Mouse (Mus musculus) hindbrain, embryonic 14.5 days (tissue): ENCODE data around the gene Alg5. TPM values are rescaled to one million over a fixed set of nuclear protein-coding genes. Genes with fewer than 3 reads are reported as not detected.
A peak's percentile ranks its signal among the peaks of the same experiment; 100 is the strongest.
"Not testable (repeated sequence)": the region's sequence is repeated elsewhere in the genome, so short reads cannot be mapped to it uniquely, and the experiment has no call there.

ENCODE experiments used
- ATAC-seq: fragments of 200-750 bp; cut with Nextera tagmentation; 2 replicates; pipeline ENCODE4 v1.8.0; 2017; ENCODE audit warnings: moderate number of reproducible peaks, mild to moderate bottlenecking, moderate TSS enrichment, moderate library complexity; ENCODE audit not compliant: low FRiP score
- DNase-seq: peaks from one replicate; pipeline ENCODE4 v3.0.0-alpha.2; 2015; ENCODE audit warnings: low spot score
- H3K27ac ChIP-seq: fragments of 300-500 bp; sonication (generic); 2 replicates; pipeline ENCODE4 v1.5.1; 2014; ENCODE audit warnings: mild to moderate bottlenecking, moderate library complexity
- H3K27me3 ChIP-seq: fragments of 300-500 bp; sonication (generic); 2 replicates; pipeline ENCODE4 v1.6.1; 2014; ENCODE audit warnings: mild to moderate bottlenecking, low read length, mixed read lengths; ENCODE audit not compliant: control insufficient read depth, insufficient read depth
- H3K36me3 ChIP-seq: fragments of 300-500 bp; sonication (generic); replicated peaks from 2 replicates; pipeline ENCODE4 v1.6.1; 2014; ENCODE audit not compliant: control insufficient read depth, insufficient read depth
- H3K4me1 ChIP-seq: fragments of 300-500 bp; sonication (generic); replicated peaks from 2 replicates; pipeline ENCODE4 v1.6.1; 2014; ENCODE audit warnings: antibody characterized with exemption, low read length, mixed read lengths; ENCODE audit not compliant: control insufficient read depth, insufficient read depth
- H3K4me2 ChIP-seq: fragments of 300-500 bp; sonication (generic); replicated peaks from 2 replicates; pipeline ENCODE4 v1.6.1; 2014; ENCODE audit warnings: mild to moderate bottlenecking, moderate library complexity
- H3K4me3 ChIP-seq: fragments of 300-500 bp; sonication (generic); replicated peaks from 2 replicates; pipeline ENCODE4 v1.5.1; 2014; ENCODE audit warnings: mild to moderate bottlenecking, low read length
- H3K9ac ChIP-seq: fragments of 300-500 bp; sonication (generic); 2 replicates; pipeline ENCODE4 v1.6.1; 2014
- H3K9me3 ChIP-seq: fragments of 300-500 bp; sonication (generic); 2 replicates; pipeline ENCODE4 v1.6.1; 2016; ENCODE audit warnings: low read length; ENCODE audit not compliant: control insufficient read depth
- WGBS: fragments of 180-500 bp; shearing (Covaris S2); extraction: QIAGEN DNeasy Blood & Tissue Kit; methylation state at CpG from one replicate; pipeline ENCODE4 v1.1.7; 2014; 5-methylcytosine and 5-hydroxymethylcytosine counted together
- polyA plus RNA-seq: library from polyadenylated mRNA; unstranded; fragments of >200 nt; fragmentation: Nextera tagmentation; extraction: Ambion mirVana; gene quantifications from 2 replicates; pipeline ENCODE4 v1.2.1, GENCODE M21; 2014

Alg5 gene
- 49.8 and 52.3 TPM in 2 replicates for polyA plus RNA-seq

DNA sequence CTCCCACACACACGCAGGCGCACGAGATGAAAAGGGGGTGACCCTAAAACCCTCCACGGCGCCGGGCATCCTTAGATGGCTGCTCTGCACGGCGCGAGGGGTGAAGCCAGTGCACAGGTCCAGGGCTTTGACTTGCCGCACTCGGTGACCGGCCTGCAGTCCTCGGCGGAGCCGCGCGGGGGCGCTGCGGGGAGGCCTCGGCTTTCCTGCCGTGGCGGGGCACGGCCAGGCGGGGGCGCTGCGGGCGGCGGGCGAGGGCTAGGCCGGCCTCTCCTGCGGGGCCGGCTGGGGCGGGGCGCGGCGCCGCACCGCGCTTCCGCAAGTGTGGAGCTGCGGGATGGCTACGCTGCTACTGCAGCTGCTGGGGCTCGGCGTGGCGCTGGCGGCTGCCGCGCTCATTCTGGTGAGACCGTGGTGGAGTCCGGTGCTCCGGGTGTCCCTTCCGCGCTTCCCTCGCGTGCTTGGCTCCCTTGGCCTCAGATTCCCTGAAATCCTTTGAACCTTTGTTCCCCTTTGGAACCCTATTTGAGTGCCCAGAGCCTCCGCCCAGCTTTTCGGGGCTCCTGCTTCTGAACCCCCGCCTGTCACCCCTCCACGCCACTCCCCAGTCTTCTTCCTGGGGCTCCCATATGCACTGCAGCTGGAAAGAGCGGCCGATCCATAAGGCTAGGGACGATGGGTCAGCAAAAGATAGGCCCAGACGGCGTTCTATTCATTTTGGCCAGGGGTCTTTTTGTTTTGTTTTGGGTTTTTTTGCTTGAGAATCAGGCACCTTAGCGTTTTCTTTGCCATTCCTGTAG lies at the start of gene Alg5, which contains the start of gene Exosc8:
Gene Alg5 (plus strand): TSS at position 293 of the 800 bp plus-strand sequence.
Gene Exosc8 (minus strand): TSS at position 147 of the 800 bp plus-strand sequence.
- H3K4me2 ChIP-seq, result peak within 1 kb of the TSS; percentile 68
- peak; percentile 87 for DNase-seq
- 0% methylated on average over 61 of the region's 65 CpGs for WGBS

DNA sequence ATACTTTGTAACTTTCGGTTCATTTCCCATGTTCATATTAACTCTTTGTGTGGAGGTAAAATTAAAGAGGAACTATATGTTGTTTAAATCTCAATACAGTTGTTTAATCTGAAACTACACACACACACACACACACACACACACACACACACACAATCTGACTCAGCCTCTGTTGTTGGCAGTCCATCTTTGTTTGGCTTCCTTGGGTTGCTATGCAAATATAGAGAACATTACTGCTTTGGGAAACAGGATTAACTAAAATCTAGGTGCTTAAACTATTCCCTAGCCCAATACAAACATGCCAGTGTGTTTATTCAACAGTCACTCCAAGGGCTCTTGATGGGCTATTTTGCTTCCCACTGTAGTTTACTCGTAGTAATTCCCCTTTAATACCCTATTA lies 48.1 kb upstream of the Alg5 start:
- Histone ChIP-seq H3K36me3 (no peaks in the 10 kb centered on the region), H3K9ac (no peak overlapping the region), H3K4me1 (no peaks in the 10 kb centered on the region), H3K27ac (no peak overlapping the region), H3K4me2 (no peak overlapping the region), H3K4me3 (no peak overlapping the region), H3K27me3 (no peaks in the 10 kb centered on the region), H3K9me3 (no peaks in the 10 kb centered on the region)
- WGBS, result 81% methylated on average over 2 of the region's 2 CpGs
- ATAC-seq (no peak), DNase-seq (no peak)

More for the DNA sequence above, at the start of gene Alg5, which contains the start of gene Exosc8:
- peak within 1 kb of the TSS; percentile 98 for H3K27ac ChIP-seq
- peak within 1 kb of the TSS; percentile 98 for H3K9ac ChIP-seq
- H3K27me3 ChIP-seq, result no peaks in the 10 kb centered on the region
- H3K4me3 ChIP-seq, result peak within 1 kb of the TSS; percentile 86
- H3K4me1 ChIP-seq, result peaks cover 5% of the 10 kb centered on the region; the same call in 1 of the 2 replicates
- no peaks in the 10 kb centered on the region for H3K9me3 ChIP-seq
- peak; percentile 95 for ATAC-seq
- peaks cover 37% of the 10 kb centered on the region for H3K36me3 ChIP-seq

DNA sequence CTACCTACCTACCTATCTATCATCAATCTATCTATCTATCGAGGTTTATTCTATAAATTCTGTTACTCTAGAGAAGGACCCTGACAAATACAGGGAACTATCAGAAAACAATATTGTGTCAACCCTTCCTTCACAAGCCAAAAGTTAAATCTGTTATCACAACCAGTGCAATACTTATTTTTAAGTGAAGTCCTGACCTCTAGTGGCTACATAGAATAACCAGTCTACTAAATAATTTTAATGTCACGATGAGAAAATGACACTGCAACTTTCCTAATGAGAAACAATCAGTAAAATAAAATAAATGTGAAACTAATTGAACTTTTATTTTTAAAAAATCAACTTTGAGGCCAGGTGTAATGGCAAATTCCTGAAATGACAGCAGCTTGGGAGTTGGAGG lies 46.2 kb upstream of the Alg5 start:
- ATAC-seq, result no peak
- 55% methylated on average over 2 of the region's 2 CpGs for WGBS
- no peak overlapping the region for H3K27ac ChIP-seq
- H3K4me1 ChIP-seq, result no peaks in the 10 kb centered on the region
- DNase-seq, result peak; percentile 52
- no peaks in the 10 kb centered on the region for H3K36me3 ChIP-seq
- H3K9ac ChIP-seq, result no peak overlapping the region
- H3K4me3 ChIP-seq, result no peak overlapping the region
- no peaks in the 10 kb centered on the region for H3K9me3 ChIP-seq
- no peak overlapping the region for H3K4me2 ChIP-seq
- H3K27me3 ChIP-seq, result no peaks in the 10 kb centered on the region

DNA sequence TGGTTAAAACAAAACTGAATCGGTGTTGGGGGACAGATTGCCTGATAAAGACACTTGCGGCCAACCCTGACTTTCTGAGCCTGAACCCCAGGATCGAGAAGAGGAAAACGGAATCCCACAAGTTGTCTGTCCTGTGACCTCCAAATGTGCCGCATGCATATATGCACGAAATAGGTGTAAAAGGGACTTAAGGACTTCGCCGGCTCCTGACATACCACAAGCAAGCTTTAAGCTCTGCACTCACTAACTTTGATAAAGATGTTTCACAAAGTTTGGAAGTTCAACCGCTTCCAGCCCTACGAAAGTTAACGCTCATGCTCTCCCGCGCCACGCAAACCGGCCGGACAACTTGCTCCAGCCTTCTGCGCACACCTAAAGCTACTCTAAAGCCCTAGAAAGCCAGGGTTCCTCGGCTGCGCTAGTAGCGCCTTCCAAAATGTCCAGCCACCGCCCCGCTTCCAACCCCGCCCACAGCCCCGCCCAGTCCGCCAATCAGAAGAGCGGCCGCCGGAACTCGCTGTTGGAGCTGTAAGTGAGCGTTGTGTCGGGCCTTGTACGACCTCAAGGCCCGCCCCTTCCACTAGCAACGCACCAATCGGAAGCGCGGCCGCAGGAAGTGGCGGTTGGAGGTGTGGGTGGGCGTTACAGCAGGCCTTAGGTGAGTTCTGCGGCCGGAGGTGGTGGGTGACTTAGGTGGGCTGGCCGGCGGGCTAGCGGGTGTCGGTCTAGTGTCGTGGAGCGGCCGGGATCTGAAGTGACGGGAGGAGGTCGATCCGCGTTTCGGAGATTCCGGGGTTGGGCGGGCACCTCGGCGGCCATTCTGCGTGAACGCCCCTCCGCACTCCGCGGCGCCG lies 42.9 kb upstream of the Alg5 start, which contains the start of gene Supt20:
Gene Supt20 (plus strand): TSS at position 606 of the 854 bp plus-strand sequence.
- 1% methylated on average over 65 of the region's 65 CpGs for WGBS
- H3K9me3 ChIP-seq, result no peaks in the 10 kb centered on the region
- DNase-seq, result peak; percentile 91
- H3K27me3 ChIP-seq, result no peaks in the 10 kb centered on the region
- peak within 1 kb of the TSS; percentile 71 for H3K4me3 ChIP-seq
- peaks cover 22% of the 10 kb centered on the region for H3K36me3 ChIP-seq
- peak within 1 kb of the TSS; percentile 78 for H3K27ac ChIP-seq
- H3K4me1 ChIP-seq, result no peaks in the 10 kb centered on the region
- peak; percentile 99 for ATAC-seq
- H3K9ac ChIP-seq, result peak within 1 kb of the TSS; percentile 65
- peak within 1 kb of the TSS; percentile 68 for H3K4me2 ChIP-seq

DNA sequence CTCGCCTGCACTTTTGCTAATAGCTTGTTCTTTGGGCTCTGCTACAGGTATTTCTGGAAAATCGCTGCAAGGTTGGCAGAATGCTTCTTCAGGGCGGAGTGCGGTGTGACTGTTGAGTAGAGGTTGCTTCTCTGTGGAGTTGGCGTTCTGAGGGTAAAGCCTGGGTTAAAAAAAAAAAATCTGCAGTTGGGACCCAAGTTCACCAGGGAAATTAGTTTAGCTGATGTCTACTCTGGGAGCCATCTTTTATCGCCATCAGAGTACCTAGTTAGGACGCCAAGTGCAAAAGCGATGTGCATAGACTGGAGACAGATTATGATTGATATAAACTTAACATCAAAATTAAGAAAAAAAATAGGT lies 42.3 kb upstream of the Alg5 start:
- Histone ChIP-seq H3K27me3 (no peaks in the 10 kb centered on the region), H3K36me3 (peaks cover 27% of the 10 kb centered on the region), H3K4me2 (peak overlapping the region; percentile 63), H3K9me3 (no peaks in the 10 kb centered on the region), H3K4me1 (no peaks in the 10 kb centered on the region), H3K4me3 (peak overlapping the region; percentile 71), H3K9ac (peak overlapping the region; percentile 65), H3K27ac (peak overlapping the region; percentile 78)
- DNase-seq, result no peak
- no peak for ATAC-seq
- under 1% methylated on average over 8 of the region's 8 CpGs for WGBS

DNA sequence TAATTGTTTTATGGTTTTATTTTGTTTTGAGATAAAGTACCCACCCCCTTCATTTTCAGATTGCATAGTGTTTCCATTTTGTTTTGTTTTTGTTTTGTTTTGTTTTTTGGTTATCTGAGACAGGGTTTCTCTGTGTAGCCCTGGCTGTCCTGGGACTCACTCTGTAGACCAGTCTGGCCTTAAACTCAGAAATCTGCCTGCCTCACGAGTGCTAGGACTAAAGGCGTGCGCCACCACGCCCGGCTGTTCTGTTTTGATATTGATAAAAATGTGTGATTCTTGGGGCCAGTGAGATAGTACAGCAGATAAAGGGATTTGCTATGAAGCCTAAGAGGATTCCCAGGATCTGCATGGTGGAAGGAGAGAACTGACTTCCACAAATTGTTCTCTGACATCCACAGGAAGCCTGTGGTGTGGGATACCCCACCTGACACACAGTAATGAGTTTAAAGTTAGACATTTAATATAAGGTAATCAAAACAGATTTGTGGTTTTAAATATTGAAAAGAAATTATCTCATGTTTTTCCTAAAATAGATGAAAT lies 35.5 kb upstream of the Alg5 start:
- Histone ChIP-seq H3K4me2 (no peak overlapping the region), H3K9me3 (no peaks in the 10 kb centered on the region), H3K4me1 (no peaks in the 10 kb centered on the region), H3K27ac (no peak overlapping the region), H3K27me3 (no peaks in the 10 kb centered on the region), H3K36me3 (peaks cover 86% of the 10 kb centered on the region), H3K4me3 (no peak overlapping the region), H3K9ac (no peak overlapping the region)
- 92% methylated on average over 5 of the region's 5 CpGs for WGBS
- ATAC-seq (no peak), DNase-seq (no peak)

DNA sequence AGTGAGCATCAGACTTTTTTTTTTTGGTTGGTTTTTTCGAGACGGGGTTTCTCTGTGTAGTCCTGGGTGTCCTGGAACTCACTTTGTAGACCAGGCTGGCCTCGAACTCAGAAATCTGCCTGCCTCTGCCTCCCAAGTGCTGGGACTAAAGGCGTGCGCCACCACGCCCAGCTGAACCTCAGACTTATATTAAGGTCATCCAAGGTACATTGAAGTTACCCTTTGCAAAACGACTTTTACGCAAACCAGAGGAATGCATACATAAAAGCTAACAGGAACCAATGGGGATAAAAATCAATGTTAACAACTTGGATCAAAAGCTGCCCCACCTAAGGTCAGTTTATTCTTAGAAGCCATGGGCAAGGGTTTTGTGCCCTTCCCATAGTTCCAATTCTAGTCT lies 31.2 kb upstream of the Alg5 start:
- ATAC-seq, DNase-seq, H3K9me3 ChIP-seq, H3K27ac ChIP-seq, H3K27me3 ChIP-seq, H3K4me3 ChIP-seq, H3K9ac ChIP-seq, H3K4me1 ChIP-seq, H3K4me2 ChIP-seq: not testable (repeated sequence)
- WGBS, result 93% methylated on average over 8 of the region's 8 CpGs
- peaks cover 89% of the 10 kb centered on the region for H3K36me3 ChIP-seq

DNA sequence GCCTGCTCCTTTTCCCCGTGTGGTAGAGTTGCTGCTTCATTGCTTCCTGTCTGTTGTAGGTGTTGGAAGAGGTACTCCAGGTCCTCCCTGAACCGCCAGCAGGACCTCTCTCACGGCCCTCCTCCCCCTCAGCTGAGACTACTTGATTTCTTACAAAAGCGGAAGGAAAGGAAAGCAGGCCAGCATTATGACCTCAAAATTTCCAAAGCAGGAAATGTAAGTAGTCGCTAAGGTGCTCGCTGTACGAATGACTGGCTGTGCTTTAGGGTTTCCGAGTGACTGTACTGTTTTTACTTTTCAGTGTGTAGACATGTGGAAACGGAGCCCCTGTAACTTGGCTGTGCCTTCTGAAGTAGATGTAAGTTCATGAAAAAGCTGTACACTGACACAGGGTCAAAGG lies 26.4 kb upstream of the Alg5 start:
- DNase-seq, result no peak
- ATAC-seq, result no peak
- Histone ChIP-seq H3K27me3 (no peaks in the 10 kb centered on the region), H3K9me3 (no peaks in the 10 kb centered on the region), H3K27ac (no peak overlapping the region), H3K4me1 (no peaks in the 10 kb centered on the region), H3K9ac (no peak overlapping the region), H3K4me3 (no peak overlapping the region), H3K4me2 (no peak overlapping the region), H3K36me3 (peaks cover 86% of the 10 kb centered on the region)
- 87% methylated on average over 9 of the region's 9 CpGs for WGBS

DNA sequence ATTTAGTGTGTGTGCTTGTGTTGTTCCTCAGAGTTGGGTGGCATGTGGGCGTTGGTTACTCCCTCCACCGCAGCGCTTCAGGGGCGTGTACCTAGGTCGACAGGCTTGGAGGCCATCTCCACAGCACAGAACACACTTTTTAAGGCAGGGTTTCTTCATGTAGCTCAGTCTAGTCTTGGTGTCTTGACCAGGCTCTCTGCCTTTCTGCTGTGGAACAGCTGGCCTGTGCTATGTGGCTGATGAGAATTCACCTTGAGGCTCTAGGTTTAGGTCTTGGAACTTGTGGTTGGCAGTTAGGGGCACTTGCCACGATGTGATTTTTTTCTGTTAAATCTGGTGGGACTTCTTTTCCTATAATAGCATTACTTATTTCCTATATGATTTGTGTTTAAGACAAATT lies 21.1 kb upstream of the Alg5 start, which contains the start of gene Gm21958:
Gene Gm21958 (minus strand): TSS at position 101 of the 400 bp plus-strand sequence.
- no peak within 1 kb of the TSS for H3K4me3 ChIP-seq
- 93% methylated on average over 6 of the region's 6 CpGs for WGBS
- peaks cover 86% of the 10 kb centered on the region for H3K36me3 ChIP-seq
- no peak within 1 kb of the TSS for H3K9ac ChIP-seq
- DNase-seq (no peak), ATAC-seq (no peak)
- H3K27me3 ChIP-seq, result no peaks in the 10 kb centered on the region
- no peak within 1 kb of the TSS for H3K27ac ChIP-seq
- H3K4me1 ChIP-seq, result no peaks in the 10 kb centered on the region
- H3K4me2 ChIP-seq, result no peak within 1 kb of the TSS
- no peaks in the 10 kb centered on the region for H3K9me3 ChIP-seq
